Mouse (Mus musculus): ENCODE measurements at regions not wholly inside any gene's neighbourhood (a gene's known extent, or its start where the extent isn't known, plus 50 kb on each side); places are given as distances from the start of the nearest gene placed in this dataset.

DNA sequence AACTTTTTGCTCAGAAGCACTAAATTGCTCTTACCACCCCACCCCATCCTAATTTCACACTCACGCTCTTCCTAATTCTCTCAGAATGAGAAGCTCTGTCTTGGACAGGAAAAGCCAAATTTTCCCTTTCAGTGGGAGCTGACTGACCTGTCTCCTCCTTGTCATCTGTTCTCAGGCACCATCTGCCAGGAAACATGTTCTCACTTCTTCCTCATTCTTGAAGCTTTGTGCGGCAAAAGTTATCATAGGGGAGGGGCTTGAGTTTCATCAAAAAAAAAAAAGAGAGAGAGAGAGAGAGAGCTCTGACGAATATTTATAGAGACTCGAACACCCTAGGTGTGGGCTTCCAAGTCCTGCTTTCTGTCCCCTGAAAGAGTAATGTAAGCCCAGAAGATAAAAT, 148.6 kb downstream of the Cyp26b1 start:
- no peak for TF ChIP-seq CTCF (conservative IDR thresholded peaks at IDR 0.05; ENCODE audit: low read length)
- no peak for TF ChIP-seq POU5F1 (IDR thresholded peaks at IDR 0.05; ENCODE audit: borderline replicate concordance, low read length)
- TF ChIP-seq NANOG (IDR thresholded peaks at IDR 0.05; ENCODE audit: borderline replicate concordance, low read length): no peak

Data from E14TG2a.4 (cell line).